Mouse (Mus musculus): Measurements from ENCODE around the gene Gcnt3.
"Not testable (repeated sequence)": the region's sequence is repeated elsewhere in the genome, so short reads cannot be mapped to it uniquely, and the experiment has no call there.

Gene Gcnt3

GRCm38 (mm10) chr9:70044865-70045264 lies 7.0 kb upstream of the Gcnt3 start:
- DNase-seq (ENCODE audit: low read depth, low spot score) = no peak

- no peak for DNase-seq (ENCODE audit: low read depth, low spot score)
Measured at GRCm38 (mm10) chr9:70042935-70043334, 5.0 kb upstream of the Gcnt3 start.

- DNase-seq (ENCODE audit: low read depth, low spot score) = no peak
Measured at GRCm38 (mm10) chr9:70042137-70042536, 4.2 kb upstream of the Gcnt3 start.

- no peak for DNase-seq (ENCODE audit: low read depth, low spot score)
Measured at GRCm38 (mm10) chr9:70040570-70040969, 2.7 kb upstream of the Gcnt3 start.

GRCm38 (mm10) chr9:70039597-70040385 lies 1.9 kb upstream of the Gcnt3 start:
- no peak for DNase-seq (ENCODE audit: low read depth, low spot score)

- peak; percentile 39 for DNase-seq (ENCODE audit: low read depth, low spot score)
Measured at GRCm38 (mm10) chr9:70036646-70037045, 1.2 kb downstream of the Gcnt3 start.

GRCm38 (mm10) chr9:70034702-70035101 lies 3.2 kb downstream of the Gcnt3 start:
- no peak for DNase-seq (ENCODE audit: low read depth, low spot score)

- no peak for DNase-seq (ENCODE audit: low read depth, low spot score)
Measured at GRCm38 (mm10) chr9:70033056-70033455, 4.8 kb downstream of the Gcnt3 start.

- no peak for DNase-seq (ENCODE audit: low read depth, low spot score)
Measured at GRCm38 (mm10) chr9:70032167-70032566, 5.7 kb downstream of the Gcnt3 start.

GRCm38 (mm10) chr9:70025365-70026012 lies 12.4 kb downstream of the Gcnt3 start:
- no peak for DNase-seq (ENCODE audit: low read depth, low spot score)

GRCm38 (mm10) chr9:70024648-70025047 lies 13.2 kb downstream of the Gcnt3 start:
- peak; percentile 53 for DNase-seq (ENCODE audit: low read depth, low spot score)

- DNase-seq (ENCODE audit: low read depth, low spot score) = not testable (repeated sequence)
Measured at GRCm38 (mm10) chr9:70023615-70024014, 14.3 kb downstream of the Gcnt3 start.

- DNase-seq (ENCODE audit: low read depth, low spot score) = no peak
Measured at GRCm38 (mm10) chr9:70022083-70022482, 15.8 kb downstream of the Gcnt3 start.

- no peak for DNase-seq (ENCODE audit: low read depth, low spot score)
Measured at GRCm38 (mm10) chr9:70021610-70022009, 16.3 kb downstream of the Gcnt3 start.

- DNase-seq (ENCODE audit: low read depth, low spot score) = peak; percentile 59
Measured at GRCm38 (mm10) chr9:70018879-70019278, 19.0 kb downstream of the Gcnt3 start.

- DNase-seq (ENCODE audit: low read depth, low spot score) = no peak
Measured at GRCm38 (mm10) chr9:70015632-70016031, 22.3 kb downstream of the Gcnt3 start.

- DNase-seq (ENCODE audit: low read depth, low spot score) = peak; percentile 95
Measured at GRCm38 (mm10) chr9:70012408-70012901, 25.4 kb downstream of the Gcnt3 start, which contains the start of gene Gtf2a2. Gtf2a2 (plus strand) TSS chr9:70012550.

- DNase-seq (ENCODE audit: low read depth, low spot score) = no peak
Measured at GRCm38 (mm10) chr9:70011537-70012407, 26.1 kb downstream of the Gcnt3 start.

GRCm38 (mm10) chr9:70010781-70011473 lies 27.0 kb downstream of the Gcnt3 start:
- no peak for DNase-seq (ENCODE audit: low read depth, low spot score)

GRCm38 (mm10) chr9:70009754-70010304 lies 28.1 kb downstream of the Gcnt3 start:
- DNase-seq (ENCODE audit: low read depth, low spot score) = no peak
